Mouse (Mus musculus) olfactory bulb, adult 2 months (tissue): ENCODE measurements around the gene Spata19. TPM values are rescaled to one million over a fixed set of nuclear protein-coding genes. Genes with fewer than 3 reads are reported as not detected.

Source experiments
- H3K27ac ChIP-seq: fragments of 200-500 bp; 2 replicates; pipeline ENCODE4 v1.5.1; 2012; ENCODE audit warnings: low read depth, low read length; ENCODE audit not compliant: insufficient read depth
- H3K4me1 ChIP-seq: fragments of 200-500 bp; 2 replicates; pipeline ENCODE4 v1.6.1; 2012; ENCODE audit warnings: low read length; ENCODE audit not compliant: control insufficient read depth, insufficient read depth
- H3K4me3 ChIP-seq: fragments of 200-500 bp; 2 replicates; pipeline ENCODE4 v1.5.1; 2012; ENCODE audit warnings: mild to moderate bottlenecking, low read depth, low read length, moderate library complexity; ENCODE audit not compliant: insufficient read depth
- CTCF ChIP-seq: fragments of 200-500 bp; IDR thresholded peaks from 2 replicates; pipeline ENCODE4 v1.5.1; 2012; ENCODE audit warnings: low read depth, mild to moderate bottlenecking, low read length, moderate library complexity; ENCODE audit not compliant: insufficient read depth
- POLR2A ChIP-seq: fragments of 200-500 bp; IDR thresholded peaks from 2 replicates; pipeline ENCODE4 v1.6.1; 2012; ENCODE audit warnings: mild to moderate bottlenecking, low read depth, low read length, moderate library complexity; ENCODE audit not compliant: insufficient read depth
- WGBS: fragments of 180-500 bp; shearing (Covaris S2); methylation state at CpG from one replicate; pipeline ENCODE4 v1.1.7; 2018; 5-methylcytosine and 5-hydroxymethylcytosine counted together
- polyA plus RNA-seq: library from polyadenylated mRNA; stranded (reverse); fragments of >200 nt; gene quantifications from 2 replicates; pipeline ENCODE4 v1.2.4, GENCODE M21; 2012; ENCODE audit warnings: low replicate concordance; ENCODE audit not compliant: missing spikeins, insufficient read depth, insufficient read length

Gene Spata19
- polyA plus RNA-seq, 1 experiment, result not detected

- H3K4me1 ChIP-seq, result no peaks in the 10 kb centered on the region
- no peak overlapping the region for H3K4me3 ChIP-seq
- TF ChIP-seq CTCF (no peak), POLR2A (no peak)
- no peak overlapping the region for H3K27ac ChIP-seq
- WGBS, result 86% methylated on average over 4 of the region's 4 CpGs
Measured at GRCm38 (mm10) chr9:27424511-27424910, 27.9 kb downstream of the Spata19 start.

DNA sequence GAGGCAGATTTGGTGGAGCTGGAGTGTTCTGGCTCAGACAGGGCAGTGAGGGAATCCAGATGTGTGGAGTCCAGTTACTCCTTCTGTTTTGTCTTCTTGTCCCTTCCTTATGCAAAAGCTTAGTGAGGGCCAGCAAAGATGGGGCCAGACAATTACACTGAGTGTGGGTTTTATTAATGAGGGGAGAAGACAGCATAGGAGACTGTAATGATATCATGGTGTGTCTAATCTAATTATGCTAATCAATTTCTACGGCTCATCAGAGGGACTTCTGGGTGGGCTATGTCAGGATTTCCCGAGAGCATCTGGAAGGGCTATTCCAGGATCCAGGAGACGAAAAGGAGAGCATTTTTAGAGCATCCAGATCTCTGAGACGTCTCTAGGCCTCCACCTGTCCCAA is 32.0 kb downstream of the Spata19 start:
- TF ChIP-seq CTCF (no peak), POLR2A (no peak)
- 86% methylated on average over 4 of the region's 4 CpGs for WGBS
- H3K4me1 ChIP-seq, result no peaks in the 10 kb centered on the region
- H3K27ac ChIP-seq, result no peak overlapping the region
- no peak overlapping the region for H3K4me3 ChIP-seq

- H3K4me1 ChIP-seq, result peaks cover 5% of the 10 kb centered on the region
- 91% methylated on average over 7 of the region's 7 CpGs for WGBS
- no peak overlapping the region for H3K27ac ChIP-seq
- TF ChIP-seq CTCF (no peak), POLR2A (no peak)
- H3K4me3 ChIP-seq, result no peak overlapping the region
Measured at GRCm38 (mm10) chr9:27433301-27433700, 36.7 kb downstream of the Spata19 start.

DNA sequence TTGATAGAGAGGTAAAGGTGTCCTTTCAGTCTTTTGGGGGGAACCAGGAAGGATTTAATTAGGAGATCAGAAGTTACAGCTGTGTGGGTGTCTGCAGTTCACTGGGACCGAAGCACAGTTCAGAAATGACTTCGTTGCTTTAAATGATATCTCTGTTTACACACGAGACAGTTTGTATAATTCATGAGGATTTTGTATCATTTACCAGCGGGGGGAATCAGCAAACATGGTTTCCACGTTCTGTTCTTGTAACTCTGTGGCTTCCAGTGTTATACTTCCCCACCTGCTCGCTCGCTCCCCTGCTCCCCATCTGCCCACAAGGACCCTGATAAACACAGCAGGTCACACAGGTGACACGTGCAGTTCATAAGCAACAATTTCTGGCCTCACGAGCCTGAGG is 39.3 kb downstream of the Spata19 start:
- H3K27ac ChIP-seq, result no peak overlapping the region
- peaks cover 5% of the 10 kb centered on the region for H3K4me1 ChIP-seq
- no peak for TF ChIP-seq POLR2A
- TF ChIP-seq CTCF, result no peak
- H3K4me3 ChIP-seq, result no peak overlapping the region
- WGBS, result 87% methylated on average over 9 of the region's 9 CpGs

- no peak for TF ChIP-seq CTCF
- TF ChIP-seq POLR2A, result no peak
- WGBS, result 54% methylated on average over 7 of the region's 7 CpGs
- Histone ChIP-seq H3K27ac (no peak overlapping the region), H3K4me3 (no peak overlapping the region), H3K4me1 (peaks cover 5% of the 10 kb centered on the region)
Measured at GRCm38 (mm10) chr9:27437391-27438061, 40.9 kb downstream of the Spata19 start.

GRCm38 (mm10) chr9:27449780-27450422 is 53.3 kb downstream of the Spata19 start:
- H3K27ac ChIP-seq, result no peak overlapping the region
- 45% methylated on average over 9 of the region's 9 CpGs for WGBS
- TF ChIP-seq CTCF (no peak), POLR2A (no peak)
- H3K4me1 ChIP-seq, result peaks cover 3% of the 10 kb centered on the region
- H3K4me3 ChIP-seq, result no peak overlapping the region

Other genes with a start within 250 kb of the Spata19 start
- not detected in 2 replicates for gene Jam3, start 241.4 kb upstream of the Spata19 start, polyA plus RNA-seq
- gene Igsf9b, start 97.6 kb upstream of the Spata19 start, polyA plus RNA-seq, result not detected in 2 replicates